Mouse (Mus musculus): ENCODE measurements around the gene Serpinb8. TPM values are rescaled to one million over a fixed set of nuclear protein-coding genes. Genes with fewer than 3 reads are reported as not detected.

The Serpinb8 gene
- polyA plus RNA-seq, 1 experiment, result 0.50 TPM

DNA sequence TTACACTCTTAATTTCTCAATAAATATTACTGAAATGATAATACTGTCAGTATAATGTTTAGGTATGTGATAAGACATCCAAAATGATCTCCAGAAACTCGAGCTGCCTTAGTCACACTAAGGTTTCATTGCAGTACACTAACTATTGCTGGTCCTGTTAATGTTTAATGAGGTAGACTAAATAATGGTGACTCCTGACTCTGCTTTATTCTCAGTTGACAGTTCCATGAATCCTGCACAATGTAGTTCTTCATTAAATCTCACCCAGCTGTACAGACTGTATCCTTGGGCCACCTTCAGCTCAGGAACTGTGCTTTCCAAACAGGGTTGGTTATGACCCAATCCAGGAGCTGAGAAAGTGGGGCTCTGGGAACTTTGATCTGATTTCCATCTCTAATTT lies 19.1 kb downstream of the Serpinb8 start:
- Histone ChIP-seq H3K27ac (ENCODE audit: control insufficient read depth, insufficient read depth, low read depth, low read length, poor library complexity) (no peak overlapping the region), H3K4me1 (ENCODE audit: control insufficient read depth, insufficient read depth, low read length) (no peaks in the 10 kb centered on the region), H3K4me3 (replicated peaks; ENCODE audit: control insufficient read depth, low read depth, low read length) (no peak overlapping the region)
- 74% methylated on average over 1 of the region's 1 CpGs for WGBS
- no peak for TF ChIP-seq POLR2A (IDR thresholded peaks at IDR 0.05; ENCODE audit: borderline replicate concordance, control insufficient read depth, low read depth, low read length)
- TF ChIP-seq CTCF (IDR thresholded peaks at IDR 0.05; ENCODE audit: control insufficient read depth, insufficient read depth, low read length), result no peak

DNA sequence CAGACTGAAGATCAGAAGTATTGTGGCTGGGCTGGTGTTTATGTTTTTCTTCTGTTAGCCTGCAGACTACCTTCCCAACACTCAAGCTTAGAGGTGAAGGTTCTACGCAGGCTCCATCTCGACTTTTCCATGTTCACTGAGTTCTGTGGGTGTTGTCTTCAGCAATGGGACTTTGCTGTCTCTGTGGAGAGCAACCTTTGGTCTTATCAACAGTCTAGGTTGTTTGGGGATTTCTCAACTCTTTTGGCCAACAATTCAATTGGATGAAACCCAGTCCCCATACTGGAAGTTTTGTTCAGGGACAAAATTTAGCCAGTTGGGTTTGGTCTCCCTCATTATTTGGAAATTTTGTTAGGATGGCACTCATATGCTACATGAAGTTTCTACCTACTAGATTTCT lies 24.3 kb downstream of the Serpinb8 start:
- 82% methylated on average over 2 of the region's 2 CpGs for WGBS
- no peak overlapping the region for H3K4me3 ChIP-seq (replicated peaks; ENCODE audit: control insufficient read depth, low read depth, low read length)
- H3K27ac ChIP-seq (ENCODE audit: control insufficient read depth, insufficient read depth, low read depth, low read length, poor library complexity), result no peak overlapping the region
- H3K4me1 ChIP-seq (ENCODE audit: control insufficient read depth, insufficient read depth, low read length), result no peaks in the 10 kb centered on the region
- TF ChIP-seq CTCF (IDR thresholded peaks at IDR 0.05; ENCODE audit: control insufficient read depth, insufficient read depth, low read length) (no peak), POLR2A (IDR thresholded peaks at IDR 0.05; ENCODE audit: borderline replicate concordance, control insufficient read depth, low read depth, low read length) (no peak)

DNA sequence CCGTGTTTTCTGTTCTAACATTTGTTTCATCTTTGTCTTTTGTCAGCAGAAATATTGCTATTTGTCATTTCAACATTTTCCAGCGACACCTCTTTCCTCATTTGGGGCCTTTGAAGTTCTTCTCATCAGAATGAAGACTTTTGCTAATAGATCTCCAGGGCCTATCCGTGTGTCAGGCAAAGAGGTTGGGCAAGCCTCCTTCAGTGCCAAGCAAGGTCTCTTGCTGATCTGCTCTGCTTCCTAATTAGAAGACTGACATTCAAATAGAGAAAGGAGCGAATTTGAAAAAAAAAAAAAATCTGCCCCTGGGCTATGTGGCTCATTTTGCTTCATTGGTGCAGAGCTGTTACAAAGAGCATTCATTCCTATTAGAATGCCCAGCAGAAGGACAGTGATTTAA lies 32.2 kb downstream of the Serpinb8 start:
- H3K4me3 ChIP-seq (replicated peaks; ENCODE audit: control insufficient read depth, low read depth, low read length), result no peak overlapping the region
- TF ChIP-seq POLR2A (IDR thresholded peaks at IDR 0.05; ENCODE audit: borderline replicate concordance, control insufficient read depth, low read depth, low read length) (no peak), CTCF (IDR thresholded peaks at IDR 0.05; ENCODE audit: control insufficient read depth, insufficient read depth, low read length) (no peak)
- H3K4me1 ChIP-seq (ENCODE audit: control insufficient read depth, insufficient read depth, low read length), result no peaks in the 10 kb centered on the region
- H3K27ac ChIP-seq (ENCODE audit: control insufficient read depth, insufficient read depth, low read depth, low read length, poor library complexity), result no peak overlapping the region
- 68% methylated on average over 4 of the region's 4 CpGs for WGBS

DNA sequence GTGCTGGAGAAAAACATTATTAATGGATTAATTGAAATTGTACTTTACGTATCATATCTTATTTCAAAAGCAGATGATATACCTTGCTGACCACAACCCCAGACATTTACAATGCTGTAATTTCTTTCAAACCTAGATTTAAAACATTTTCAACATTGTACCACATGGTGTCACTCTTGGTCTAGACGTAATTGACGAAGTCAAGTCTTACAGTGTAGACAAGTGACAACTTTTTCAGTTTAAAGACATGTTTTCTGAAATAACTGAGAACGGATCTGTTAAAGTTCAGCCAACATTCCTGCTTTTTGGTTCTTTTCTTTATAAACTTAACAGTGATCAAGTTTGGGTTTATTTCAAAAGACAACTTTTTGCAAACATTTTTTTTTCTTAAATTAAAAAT lies 46.1 kb downstream of the Serpinb8 start:
- Histone ChIP-seq H3K4me1 (ENCODE audit: control insufficient read depth, insufficient read depth, low read length) (no peaks in the 10 kb centered on the region), H3K4me3 (replicated peaks; ENCODE audit: control insufficient read depth, low read depth, low read length) (no peak overlapping the region), H3K27ac (ENCODE audit: control insufficient read depth, insufficient read depth, low read depth, low read length, poor library complexity) (no peak overlapping the region)
- WGBS, result 46% methylated on average over 4 of the region's 4 CpGs
- no peak for TF ChIP-seq CTCF (IDR thresholded peaks at IDR 0.05; ENCODE audit: control insufficient read depth, insufficient read depth, low read length)
- no peak for TF ChIP-seq POLR2A (IDR thresholded peaks at IDR 0.05; ENCODE audit: borderline replicate concordance, control insufficient read depth, low read depth, low read length)

DNA sequence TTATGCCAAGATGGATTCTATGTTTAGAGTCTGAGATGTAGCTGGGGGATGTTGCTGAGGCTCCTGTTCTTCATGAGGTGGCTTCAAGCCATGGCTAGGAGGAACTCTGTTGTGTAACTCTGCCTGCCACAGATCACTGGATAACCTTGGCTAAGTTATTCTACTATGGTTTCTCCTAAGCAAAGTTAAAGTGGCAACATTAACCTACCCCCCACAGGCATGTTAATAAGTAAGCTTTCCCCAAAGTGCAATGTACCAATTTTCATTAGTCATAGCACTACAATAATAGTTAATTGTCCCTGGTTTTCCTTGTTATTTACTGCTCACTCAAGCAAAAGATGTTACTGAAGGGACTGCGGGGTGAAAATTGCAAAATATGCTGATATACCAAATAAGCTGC lies 48.2 kb downstream of the Serpinb8 start:
- Histone ChIP-seq H3K4me1 (ENCODE audit: control insufficient read depth, insufficient read depth, low read length) (no peaks in the 10 kb centered on the region), H3K27ac (ENCODE audit: control insufficient read depth, insufficient read depth, low read depth, low read length, poor library complexity) (no peak overlapping the region), H3K4me3 (replicated peaks; ENCODE audit: control insufficient read depth, low read depth, low read length) (no peak overlapping the region)
- TF ChIP-seq POLR2A (IDR thresholded peaks at IDR 0.05; ENCODE audit: borderline replicate concordance, control insufficient read depth, low read depth, low read length) (no peak), CTCF (IDR thresholded peaks at IDR 0.05; ENCODE audit: control insufficient read depth, insufficient read depth, low read length) (no peak)
- WGBS, result 89% methylated on average over 1 of the region's 1 CpGs

- no peak overlapping the region for H3K4me3 ChIP-seq (replicated peaks; ENCODE audit: control insufficient read depth, low read depth, low read length)
- H3K27ac ChIP-seq (ENCODE audit: control insufficient read depth, insufficient read depth, low read depth, low read length, poor library complexity), result no peak overlapping the region
- no peak for TF ChIP-seq CTCF (IDR thresholded peaks at IDR 0.05; ENCODE audit: control insufficient read depth, insufficient read depth, low read length)
- TF ChIP-seq POLR2A (IDR thresholded peaks at IDR 0.05; ENCODE audit: borderline replicate concordance, control insufficient read depth, low read depth, low read length), result no peak
- 80% methylated on average over 3 of the region's 3 CpGs for WGBS
- H3K4me1 ChIP-seq (ENCODE audit: control insufficient read depth, insufficient read depth, low read length), result no peaks in the 10 kb centered on the region
Measured at GRCm38 (mm10) chr1:107638459-107638858, 48.7 kb downstream of the Serpinb8 start.

GRCm38 (mm10) chr1:107642457-107643118 lies 52.8 kb downstream of the Serpinb8 start:
- Histone ChIP-seq H3K4me1 (ENCODE audit: control insufficient read depth, insufficient read depth, low read length) (no peaks in the 10 kb centered on the region), H3K4me3 (replicated peaks; ENCODE audit: control insufficient read depth, low read depth, low read length) (no peak overlapping the region), H3K27ac (ENCODE audit: control insufficient read depth, insufficient read depth, low read depth, low read length, poor library complexity) (no peak overlapping the region)
- TF ChIP-seq CTCF (IDR thresholded peaks at IDR 0.05; ENCODE audit: control insufficient read depth, insufficient read depth, low read length) (no peak), POLR2A (IDR thresholded peaks at IDR 0.05; ENCODE audit: borderline replicate concordance, control insufficient read depth, low read depth, low read length) (no peak)
- 71% methylated on average over 2 of the region's 2 CpGs for WGBS

- Histone ChIP-seq H3K4me1 (ENCODE audit: control insufficient read depth, insufficient read depth, low read length) (no peaks in the 10 kb centered on the region), H3K4me3 (replicated peaks; ENCODE audit: control insufficient read depth, low read depth, low read length) (no peak overlapping the region), H3K27ac (ENCODE audit: control insufficient read depth, insufficient read depth, low read depth, low read length, poor library complexity) (no peak overlapping the region)
- WGBS, result 58% methylated on average over 6 of the region's 6 CpGs
- TF ChIP-seq POLR2A (IDR thresholded peaks at IDR 0.05; ENCODE audit: borderline replicate concordance, control insufficient read depth, low read depth, low read length) (no peak), CTCF (IDR thresholded peaks at IDR 0.05; ENCODE audit: control insufficient read depth, insufficient read depth, low read length) (no peak)
Measured at GRCm38 (mm10) chr1:107645086-107645485, 55.3 kb downstream of the Serpinb8 start.

DNA sequence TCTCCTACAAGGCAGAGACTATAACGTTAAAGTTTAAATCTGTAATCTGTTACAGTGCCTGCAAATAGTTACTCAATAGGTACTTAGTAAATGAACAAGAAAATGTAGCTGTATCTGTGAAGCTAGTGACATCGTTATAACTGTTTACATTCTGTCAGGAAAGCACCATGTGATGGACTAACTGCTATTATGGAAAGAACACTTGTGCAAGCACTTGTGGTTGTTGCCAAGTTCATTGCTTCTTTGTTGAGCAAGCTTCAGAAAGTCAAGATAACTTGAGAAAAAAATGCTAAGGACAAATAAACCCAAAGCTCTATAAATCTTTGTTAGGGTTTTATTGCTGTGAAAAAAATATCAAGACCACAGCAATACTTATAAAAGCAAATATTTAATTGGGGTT lies 67.9 kb downstream of the Serpinb8 start:
- no peaks in the 10 kb centered on the region for H3K4me1 ChIP-seq (ENCODE audit: control insufficient read depth, insufficient read depth, low read length)
- TF ChIP-seq CTCF (IDR thresholded peaks at IDR 0.05; ENCODE audit: control insufficient read depth, insufficient read depth, low read length) (no peak), POLR2A (IDR thresholded peaks at IDR 0.05; ENCODE audit: borderline replicate concordance, control insufficient read depth, low read depth, low read length) (no peak)

More for the DNA sequence above, 67.9 kb downstream of the Serpinb8 start:
- WGBS, result 69% methylated on average over 2 of the region's 2 CpGs
- no peak overlapping the region for H3K4me3 ChIP-seq (replicated peaks; ENCODE audit: control insufficient read depth, low read depth, low read length)
- H3K27ac ChIP-seq (ENCODE audit: control insufficient read depth, insufficient read depth, low read depth, low read length, poor library complexity), result no peak overlapping the region

Other genes with a start within 250 kb of the Serpinb8 start
- gene Serpinb11, start 228.8 kb upstream of the Serpinb8 start, polyA plus RNA-seq (2011; ENCODE audit: insufficient read depth, insufficient read length, low replicate concordance, missing spikeins), result 1.4 TPM in 1 of 2 replicates, not detected in the other
- not detected in 2 replicates for gene Serpinb7, start 190.4 kb upstream of the Serpinb8 start, polyA plus RNA-seq (2011; ENCODE audit: insufficient read depth, insufficient read length, low replicate concordance, missing spikeins)
- 2.5 and 3.4 TPM in 2 replicates for gene Serpinb2, start 78.6 kb upstream of the Serpinb8 start, polyA plus RNA-seq (2011; ENCODE audit: insufficient read depth, insufficient read length, low replicate concordance, missing spikeins)